Mouse (Mus musculus): ENCODE measurements around the gene Dzip1. TPM values are rescaled to one million over a fixed set of nuclear protein-coding genes. Genes with fewer than 3 reads are reported as not detected.

Dzip1 gene
- polyA plus RNA-seq, 1 experiment from 2014 or later: 100 TPM

- no peak overlapping the region for H3K9ac ChIP-seq (replicated peaks)
- H3K4me2 ChIP-seq: no peak overlapping the region
- H3K9me3 ChIP-seq (replicated peaks): no peaks in the 10 kb centered on the region
- H3K27me3 ChIP-seq (replicated peaks): no peaks in the 10 kb centered on the region
- no peak overlapping the region for H3K4me3 ChIP-seq (replicated peaks)
- H3K36me3 ChIP-seq: peaks cover 37% of the 10 kb centered on the region
- H3K27ac ChIP-seq (replicated peaks): no peak overlapping the region
- 0 out of 2 replicates have a peak, but pooled peaks have one; percentile 15 for ATAC-seq (ENCODE audit: low FRiP score)
- 69% methylated on average over 8 of the region's 8 CpGs for WGBS
- H3K4me1 ChIP-seq: peaks cover 37% of the 10 kb centered on the region
These were observed 6.2 kb downstream of the Dzip1 start for GRCm38 (mm10) chr14:118919025-118919424.

- 91% methylated on average over 5 of the region's 5 CpGs for WGBS
- H3K9me3 ChIP-seq (replicated peaks): no peaks in the 10 kb centered on the region
- no peak overlapping the region for H3K4me3 ChIP-seq (replicated peaks)
- peaks cover 87% of the 10 kb centered on the region for H3K36me3 ChIP-seq
- no peak overlapping the region for H3K4me2 ChIP-seq
- ATAC-seq (ENCODE audit: low FRiP score): no peak
- H3K4me1 ChIP-seq: no peaks in the 10 kb centered on the region
- H3K9ac ChIP-seq (replicated peaks): no peak overlapping the region
- no peaks in the 10 kb centered on the region for H3K27me3 ChIP-seq (replicated peaks)
- H3K27ac ChIP-seq (replicated peaks): no peak overlapping the region
These were observed 11.6 kb downstream of the Dzip1 start for GRCm38 (mm10) chr14:118913651-118914050.

GRCm38 (mm10) chr14:118911521-118911920, 13.7 kb downstream of the Dzip1 start:
- ATAC-seq (ENCODE audit: low FRiP score): no peak
- 90% methylated on average over 6 of the region's 6 CpGs for WGBS
- H3K4me1 ChIP-seq: no peaks in the 10 kb centered on the region
- peaks cover 94% of the 10 kb centered on the region for H3K36me3 ChIP-seq
- no peaks in the 10 kb centered on the region for H3K9me3 ChIP-seq (replicated peaks)
- no peak overlapping the region for H3K4me3 ChIP-seq (replicated peaks)
- no peak overlapping the region for H3K9ac ChIP-seq (replicated peaks)
- H3K27ac ChIP-seq (replicated peaks): no peak overlapping the region
- H3K4me2 ChIP-seq: no peak overlapping the region
- H3K27me3 ChIP-seq (replicated peaks): no peaks in the 10 kb centered on the region

GRCm38 (mm10) chr14:118910332-118911222, 14.7 kb downstream of the Dzip1 start:
- Histone ChIP-seq H3K27me3 (replicated peaks) (no peaks in the 10 kb centered on the region), H3K36me3 (peaks cover 90% of the 10 kb centered on the region), H3K4me3 (replicated peaks) (no peak overlapping the region), H3K4me1 (no peaks in the 10 kb centered on the region), H3K9me3 (replicated peaks) (no peaks in the 10 kb centered on the region), H3K27ac (replicated peaks) (no peak overlapping the region), H3K9ac (replicated peaks) (no peak overlapping the region), H3K4me2 (peak overlapping the region; percentile 19; the same call in 1 of the 2 replicates)
- no peak for ATAC-seq (ENCODE audit: low FRiP score)
- 68% methylated on average over 29 of the region's 29 CpGs for WGBS

- Histone ChIP-seq H3K9ac (replicated peaks) (no peak overlapping the region), H3K36me3 (peaks cover 94% of the 10 kb centered on the region), H3K4me3 (replicated peaks) (no peak overlapping the region)
These were observed 15.4 kb downstream of the Dzip1 start for GRCm38 (mm10) chr14:118909872-118910271.

GRCm38 (mm10) chr14:118907592-118907991, 17.7 kb downstream of the Dzip1 start:
- H3K9me3 ChIP-seq (replicated peaks): no peaks in the 10 kb centered on the region
- 81% methylated on average over 8 of the region's 8 CpGs for WGBS
- no peak overlapping the region for H3K27ac ChIP-seq (replicated peaks)
- peaks cover 5% of the 10 kb centered on the region; the same call in 1 of the 2 replicates for H3K4me1 ChIP-seq
- H3K4me3 ChIP-seq (replicated peaks): no peak overlapping the region
- no peak for ATAC-seq (ENCODE audit: low FRiP score)
- no peak overlapping the region for H3K9ac ChIP-seq (replicated peaks)
- H3K27me3 ChIP-seq (replicated peaks): no peaks in the 10 kb centered on the region
- no peak overlapping the region for H3K4me2 ChIP-seq
- H3K36me3 ChIP-seq: peaks cover 93% of the 10 kb centered on the region

More at GRCm38 (mm10) chr14:118909872-118910271, 15.4 kb downstream of the Dzip1 start:
- ATAC-seq (ENCODE audit: low FRiP score): no peak
- Histone ChIP-seq H3K9me3 (replicated peaks) (no peaks in the 10 kb centered on the region), H3K27me3 (replicated peaks) (no peaks in the 10 kb centered on the region), H3K4me1 (no peaks in the 10 kb centered on the region), H3K27ac (replicated peaks) (no peak overlapping the region), H3K4me2 (no peak overlapping the region)
- WGBS: 80% methylated on average over 8 of the region's 8 CpGs

GRCm38 (mm10) chr14:118903867-118904562, 21.2 kb downstream of the Dzip1 start:
- H3K4me2 ChIP-seq: no peak overlapping the region
- H3K36me3 ChIP-seq: peaks cover 90% of the 10 kb centered on the region
- no peak overlapping the region for H3K9ac ChIP-seq (replicated peaks)
- H3K4me1 ChIP-seq: peaks cover 5% of the 10 kb centered on the region; the same call in 1 of the 2 replicates
- 22% methylated on average over 6 of the region's 6 CpGs for WGBS
- H3K9me3 ChIP-seq (replicated peaks): no peaks in the 10 kb centered on the region
- H3K4me3 ChIP-seq (replicated peaks): no peak overlapping the region
- H3K27me3 ChIP-seq (replicated peaks): no peaks in the 10 kb centered on the region
- no peak; the same call in 1 of the 2 replicates for ATAC-seq (ENCODE audit: low FRiP score)
- no peak overlapping the region; the same call in 1 of the 2 replicates for H3K27ac ChIP-seq (replicated peaks)

- no peak overlapping the region for H3K27ac ChIP-seq (replicated peaks)
These were observed 21.9 kb downstream of the Dzip1 start for GRCm38 (mm10) chr14:118903397-118903796.

GRCm38 (mm10) chr14:118900911-118901310, 24.3 kb downstream of the Dzip1 start:
- no peak for ATAC-seq (ENCODE audit: low FRiP score)
- Histone ChIP-seq H3K4me3 (replicated peaks) (no peak overlapping the region), H3K27ac (replicated peaks) (no peak overlapping the region), H3K4me2 (no peak overlapping the region), H3K9ac (replicated peaks) (no peak overlapping the region), H3K4me1 (peaks cover 5% of the 10 kb centered on the region; the same call in 1 of the 2 replicates), H3K27me3 (replicated peaks) (no peaks in the 10 kb centered on the region), H3K36me3 (peaks cover 83% of the 10 kb centered on the region), H3K9me3 (replicated peaks) (no peaks in the 10 kb centered on the region)
- 100% methylated on average over 1 of the region's 1 CpGs for WGBS

More at GRCm38 (mm10) chr14:118903397-118903796, 21.9 kb downstream of the Dzip1 start:
- WGBS: 90% methylated on average over 3 of the region's 3 CpGs
- no peak for ATAC-seq (ENCODE audit: low FRiP score)
- Histone ChIP-seq H3K4me1 (peaks cover 5% of the 10 kb centered on the region; the same call in 1 of the 2 replicates), H3K9me3 (replicated peaks) (no peaks in the 10 kb centered on the region), H3K4me2 (no peak overlapping the region), H3K9ac (replicated peaks) (no peak overlapping the region), H3K27me3 (replicated peaks) (no peaks in the 10 kb centered on the region), H3K4me3 (replicated peaks) (no peak overlapping the region), H3K36me3 (peaks cover 89% of the 10 kb centered on the region)

- H3K9me3 ChIP-seq (replicated peaks): no peaks in the 10 kb centered on the region
- H3K4me3 ChIP-seq (replicated peaks): no peak overlapping the region
- peaks cover 5% of the 10 kb centered on the region; the same call in 1 of the 2 replicates for H3K4me1 ChIP-seq
- H3K9ac ChIP-seq (replicated peaks): no peak overlapping the region
- no peak for ATAC-seq (ENCODE audit: low FRiP score)
- H3K36me3 ChIP-seq: peaks cover 87% of the 10 kb centered on the region
- no peaks in the 10 kb centered on the region for H3K27me3 ChIP-seq (replicated peaks)
- H3K27ac ChIP-seq (replicated peaks): no peak overlapping the region
- 86% methylated on average over 11 of the region's 11 CpGs for WGBS
- H3K4me2 ChIP-seq: no peak overlapping the region
These were observed 25.3 kb downstream of the Dzip1 start for GRCm38 (mm10) chr14:118899940-118900339.

GRCm38 (mm10) chr14:118895655-118896054, 29.6 kb downstream of the Dzip1 start:
- Histone ChIP-seq H3K4me2 (no peak overlapping the region), H3K27ac (replicated peaks) (no peak overlapping the region), H3K9ac (replicated peaks) (no peak overlapping the region), H3K4me3 (replicated peaks) (no peak overlapping the region), H3K4me1 (no peaks in the 10 kb centered on the region), H3K27me3 (replicated peaks) (no peaks in the 10 kb centered on the region), H3K9me3 (replicated peaks) (no peaks in the 10 kb centered on the region), H3K36me3 (peaks cover 80% of the 10 kb centered on the region)
- ATAC-seq (ENCODE audit: low FRiP score): no peak
- 96% methylated on average over 10 of the region's 10 CpGs for WGBS
